Mouse (Mus musculus) cortical plate, adult 2 months (tissue): ENCODE data around the gene Ccdc81.

Experiments used
- CTCF ChIP-seq: fragments of 200-500 bp; IDR thresholded peaks from 2 replicates; pipeline ENCODE4 v1.5.1; 2011; ENCODE audit warnings: mild to moderate bottlenecking, control low read depth, low read length; ENCODE audit not compliant: insufficient read depth; ENCODE audit errors: extremely low read depth
- POLR2A ChIP-seq: fragments of 200-500 bp; IDR thresholded peaks from 2 replicates; pipeline ENCODE4 v1.6.1; 2011; ENCODE audit warnings: mild to moderate bottlenecking, low read length, control low read depth; ENCODE audit not compliant: insufficient read depth; ENCODE audit errors: extremely low read depth

- TF ChIP-seq CTCF (no peak), POLR2A (no peak)
Observed at GRCm38 (mm10) chr7:89833521-89833920, 69.9 kb downstream of the Ccdc81 start.
